Mouse (Mus musculus): ENCODE measurements around the gene Nectin2.

DNA sequence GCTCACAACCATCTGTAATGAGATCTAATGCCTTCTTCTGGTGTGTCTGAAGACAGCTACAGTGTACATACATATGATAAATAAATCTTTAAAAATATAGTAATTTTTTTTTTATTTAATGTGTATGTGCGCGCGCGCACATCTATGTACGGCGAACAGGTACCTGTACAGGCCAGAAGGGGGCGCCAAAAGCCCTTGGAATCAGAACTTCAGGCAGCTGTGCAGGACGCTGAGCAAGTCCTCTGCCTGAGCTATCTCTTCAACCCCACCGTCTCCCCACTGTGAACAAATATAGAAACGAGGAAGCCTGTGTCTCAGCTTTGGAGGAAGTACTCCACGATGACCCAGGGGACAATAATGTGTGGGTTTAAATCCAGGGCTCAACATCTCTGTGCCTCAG, 10.0 kb downstream of the Nectin2 start:
- TF ChIP-seq CTCF (IDR thresholded peaks at IDR 0.05; ENCODE audit: borderline replicate concordance, control insufficient read depth, extremely low read depth, insufficient read depth, low read length, poor library complexity) (no peak), POLR2A (IDR thresholded peaks at IDR 0.05; ENCODE audit: control insufficient read depth, extremely low read depth, insufficient read depth, low read length, poor library complexity) (no peak)
